Mouse (Mus musculus) kidney, embryonic 16.5 days (tissue): ENCODE data around the gene Tbc1d19. TPM values are rescaled to one million over a fixed set of nuclear protein-coding genes. Genes with fewer than 3 reads are reported as not detected.

Experiments
- ATAC-seq: fragments of 200-750 bp; cut with Nextera tagmentation; 2 replicates; pipeline ENCODE4 v1.8.0; 2017; ENCODE audit warnings: moderate TSS enrichment; ENCODE audit not compliant: low FRiP score, low TSS enrichment
- H3K27ac ChIP-seq: fragments of 300-500 bp; sonication (generic); 2 replicates; pipeline ENCODE4 v1.5.1; 2014; ENCODE audit warnings: low read length
- H3K27me3 ChIP-seq: fragments of 300-500 bp; sonication (generic); 2 replicates; pipeline ENCODE4 v1.6.1; 2014; ENCODE audit warnings: low read length, control low read depth, mixed read lengths; ENCODE audit not compliant: insufficient read depth
- H3K36me3 ChIP-seq: fragments of 300-500 bp; sonication (generic); 2 replicates; pipeline ENCODE4 v1.6.1; 2014; ENCODE audit warnings: low read length, control low read depth, mixed read lengths; ENCODE audit not compliant: insufficient read depth
- H3K4me1 ChIP-seq: fragments of 300-500 bp; sonication (generic); 2 replicates; pipeline ENCODE4 v1.6.1; 2014; ENCODE audit warnings: low read length, control low read depth, mixed read lengths; ENCODE audit not compliant: insufficient read depth
- H3K4me2 ChIP-seq: fragments of 300-500 bp; sonication (generic); replicated peaks from 2 replicates; pipeline ENCODE4 v1.6.1; 2014; ENCODE audit warnings: low read depth, low read length
- H3K4me3 ChIP-seq: fragments of 300-500 bp; sonication (generic); 2 replicates; pipeline ENCODE4 v1.5.1; 2014; ENCODE audit warnings: mild to moderate bottlenecking, low read length
- H3K9ac ChIP-seq: fragments of 300-500 bp; sonication (generic); replicated peaks from 2 replicates; pipeline ENCODE4 v1.6.1; 2014; ENCODE audit warnings: low read length
- H3K9me3 ChIP-seq: fragments of 300-500 bp; sonication (generic); 2 replicates; pipeline ENCODE4 v1.6.1; 2016; ENCODE audit warnings: low read length, control low read depth
- WGBS: fragments of 180-500 bp; shearing (Covaris S2); extraction: QIAGEN DNeasy Blood & Tissue Kit; methylation state at CpG from one replicate; pipeline ENCODE4 v1.1.7; 2014; 5-methylcytosine and 5-hydroxymethylcytosine counted together
- polyA plus RNA-seq: library from polyadenylated mRNA; unstranded; fragments of >200 nt; fragmentation: Nextera tagmentation; extraction: Ambion mirVana; gene quantifications from 2 replicates; pipeline ENCODE4 v1.2.1, GENCODE M21; 2015

The Tbc1d19 gene
- polyA plus RNA-seq, 1 experiment from 2014 or later, result 51.4 TPM

DNA sequence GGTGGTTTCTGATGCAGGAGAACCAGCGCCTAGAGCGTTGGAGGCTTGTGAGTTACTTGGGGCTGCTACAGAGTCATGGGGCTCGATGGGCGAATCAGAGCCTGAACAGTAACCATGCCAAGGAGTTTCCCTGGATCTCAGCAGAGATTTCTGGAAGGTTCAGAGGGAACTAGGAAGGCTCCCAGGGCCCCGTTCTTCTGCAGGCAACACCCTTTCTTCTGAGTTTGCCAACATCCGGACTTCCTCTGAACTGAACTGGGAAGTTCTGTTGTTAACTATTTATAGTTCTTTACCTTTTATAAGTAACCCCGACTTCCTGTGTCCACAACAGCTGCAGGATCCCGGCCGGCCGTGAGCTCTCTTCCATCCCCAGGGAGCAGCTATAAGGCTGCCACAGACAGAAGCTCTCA, 119.8 kb downstream of the Tbc1d19 start:
- peaks cover 17% of the 10 kb centered on the region for H3K4me1 ChIP-seq
- no peaks in the 10 kb centered on the region for H3K27me3 ChIP-seq
- peak overlapping the region; percentile 63 for H3K27ac ChIP-seq
- no peak overlapping the region for H3K4me2 ChIP-seq
- H3K36me3 ChIP-seq, result no peaks in the 10 kb centered on the region
- no peak overlapping the region for H3K9ac ChIP-seq
- WGBS, result 49% methylated on average over 10 of the region's 10 CpGs
- ATAC-seq, result peak; percentile 28; the same call in 1 of the 2 replicates
- H3K4me3 ChIP-seq, result no peak overlapping the region
- H3K9me3 ChIP-seq, result no peaks in the 10 kb centered on the region

DNA sequence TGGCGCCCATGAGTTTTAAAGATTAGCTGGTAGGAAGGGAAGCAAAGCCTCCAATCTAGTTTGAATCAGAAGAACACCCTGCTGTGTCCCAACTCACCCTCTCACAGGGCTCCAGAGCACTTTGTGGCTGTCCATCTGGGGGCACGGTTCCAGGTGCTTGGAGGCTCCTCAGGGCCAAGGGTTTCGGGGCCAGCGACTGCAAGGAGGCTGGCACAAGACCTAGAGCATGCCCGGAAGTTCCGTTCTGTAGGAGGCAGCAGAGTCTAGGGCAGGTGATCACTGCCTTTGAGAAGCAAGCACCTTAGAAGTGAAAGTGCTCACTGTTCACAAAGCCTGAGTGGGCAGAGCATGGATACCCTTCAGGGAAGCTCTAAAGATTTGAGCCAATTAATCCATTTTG, 120.4 kb downstream of the Tbc1d19 start:
- 82% methylated on average over 6 of the region's 6 CpGs for WGBS

DNA sequence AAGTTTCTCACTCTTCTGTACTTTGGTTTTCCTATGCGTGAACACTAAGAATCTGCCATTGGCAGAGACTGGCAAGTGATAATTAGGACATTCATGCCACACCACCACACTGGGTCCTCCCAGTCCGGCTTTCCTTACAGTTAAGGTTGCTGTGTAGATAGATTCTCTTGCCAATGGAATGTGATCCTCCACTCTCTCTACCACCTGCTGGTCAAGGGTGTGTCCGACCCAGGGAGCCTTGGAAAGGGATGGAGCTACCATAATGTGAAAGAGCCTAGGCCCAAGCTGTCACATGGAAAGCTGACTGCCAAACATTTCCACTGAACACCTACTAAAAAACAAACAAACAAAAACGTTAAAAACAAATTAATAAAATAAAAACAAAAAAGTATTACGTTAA, 121.6 kb downstream of the Tbc1d19 start:
- Histone ChIP-seq H3K27me3 (no peaks in the 10 kb centered on the region), H3K36me3 (no peaks in the 10 kb centered on the region), H3K4me3 (no peak overlapping the region), H3K4me1 (peaks cover 17% of the 10 kb centered on the region), H3K9me3 (no peaks in the 10 kb centered on the region), H3K27ac (no peak overlapping the region), H3K4me2 (no peak overlapping the region), H3K9ac (no peak overlapping the region)
- no peak for ATAC-seq
- 79% methylated on average over 5 of the region's 5 CpGs for whole genome bisulfite sequencing

More for the DNA sequence above, 120.4 kb downstream of the Tbc1d19 start:
- H3K9me3 ChIP-seq, result no peaks in the 10 kb centered on the region
- H3K4me3 ChIP-seq, result no peak overlapping the region
- H3K27ac ChIP-seq, result peak overlapping the region; percentile 46
- ATAC-seq, result no peak
- no peaks in the 10 kb centered on the region for H3K27me3 ChIP-seq
- no peak overlapping the region for H3K9ac ChIP-seq
- peaks cover 17% of the 10 kb centered on the region for H3K4me1 ChIP-seq
- no peaks in the 10 kb centered on the region for H3K36me3 ChIP-seq
- no peak overlapping the region for H3K4me2 ChIP-seq

DNA sequence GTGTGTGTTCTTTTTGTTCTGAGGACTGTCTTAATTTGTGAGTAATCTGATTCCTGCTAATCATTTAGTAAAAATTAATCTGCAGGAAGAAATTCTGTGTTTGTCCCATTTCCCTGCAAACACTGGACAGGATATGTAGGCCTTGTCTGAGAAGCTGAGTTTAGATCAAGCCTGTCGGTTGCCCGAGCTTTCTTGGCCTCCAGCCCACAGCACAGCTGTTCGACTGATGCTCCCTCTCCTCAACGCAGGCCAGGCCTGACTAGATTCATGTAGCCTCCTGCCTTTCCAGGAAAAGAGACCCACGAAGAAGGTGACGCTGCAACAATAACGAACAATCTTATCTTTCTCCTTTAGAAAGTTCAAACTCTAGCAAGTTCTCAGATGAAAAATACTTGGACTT, 124.2 kb downstream of the Tbc1d19 start:
- Histone ChIP-seq H3K27ac (no peak overlapping the region; the same call in 1 of the 2 replicates), H3K4me3 (no peak overlapping the region), H3K9ac (no peak overlapping the region), H3K4me2 (no peak overlapping the region), H3K4me1 (peaks cover 12% of the 10 kb centered on the region), H3K9me3 (no peaks in the 10 kb centered on the region), H3K36me3 (no peaks in the 10 kb centered on the region), H3K27me3 (no peaks in the 10 kb centered on the region)
- ATAC-seq, result peak; percentile 84; the same call in 1 of the 2 replicates
- WGBS, result 51% methylated on average over 7 of the region's 7 CpGs

DNA sequence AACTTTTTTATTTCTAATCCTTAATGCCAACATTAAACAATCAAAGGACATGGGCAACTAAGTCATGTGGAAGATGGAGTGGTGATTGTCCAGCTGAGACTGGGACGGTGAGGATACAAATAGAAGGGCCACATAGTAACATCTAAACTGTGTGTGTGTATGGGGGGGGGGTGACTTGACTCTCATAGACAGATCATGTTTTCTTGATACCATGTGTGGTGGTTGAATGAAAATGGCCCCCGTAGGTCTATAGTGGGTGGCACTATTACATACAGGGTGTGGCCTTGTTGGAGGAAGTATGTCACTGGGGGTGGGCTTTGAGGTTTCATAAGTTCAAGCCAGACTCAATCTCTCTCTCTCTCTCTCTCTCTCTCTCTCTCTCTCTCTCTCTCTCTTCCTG, 124.6 kb downstream of the Tbc1d19 start:
- Histone ChIP-seq H3K27me3 (no peaks in the 10 kb centered on the region), H3K4me3 (no peak overlapping the region), H3K9ac (no peak overlapping the region), H3K36me3 (no peaks in the 10 kb centered on the region), H3K9me3 (no peaks in the 10 kb centered on the region), H3K4me2 (no peak overlapping the region), H3K4me1 (peaks cover 9% of the 10 kb centered on the region), H3K27ac (no peak overlapping the region)
- WGBS, result 99% methylated on average over 2 of the region's 2 CpGs
- ATAC-seq, result 0 out of 2 replicates have a peak, but pooled peaks have one; percentile 49

DNA sequence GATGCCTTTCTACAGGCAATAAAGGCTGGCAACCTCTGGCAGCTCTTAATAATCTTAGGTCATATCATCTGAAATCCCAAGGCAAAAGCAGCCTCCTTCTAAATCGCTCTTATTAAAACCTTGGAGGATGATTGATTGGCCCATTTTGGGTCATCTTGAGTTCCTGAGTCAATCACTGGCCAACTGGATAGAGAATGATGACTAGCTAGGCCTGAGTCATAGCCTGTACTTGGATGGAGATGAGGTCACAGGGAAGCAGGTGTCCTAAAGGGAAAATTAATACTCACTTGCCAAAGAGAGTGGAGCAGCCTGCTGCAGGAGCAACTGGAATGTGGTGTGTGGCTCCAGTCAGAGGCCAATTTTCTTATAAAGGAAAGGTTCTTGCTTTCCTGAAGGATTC, 125.4 kb downstream of the Tbc1d19 start:
- Histone ChIP-seq H3K9ac (no peak overlapping the region), H3K4me1 (peaks cover 1% of the 10 kb centered on the region; the same call in 1 of the 2 replicates), H3K9me3 (no peaks in the 10 kb centered on the region), H3K27ac (no peak overlapping the region), H3K4me3 (no peak overlapping the region), H3K27me3 (no peaks in the 10 kb centered on the region), H3K36me3 (no peaks in the 10 kb centered on the region), H3K4me2 (no peak overlapping the region)
- ATAC-seq, result no peak
- 90% methylated on average over 1 of the region's 1 CpGs for WGBS

DNA sequence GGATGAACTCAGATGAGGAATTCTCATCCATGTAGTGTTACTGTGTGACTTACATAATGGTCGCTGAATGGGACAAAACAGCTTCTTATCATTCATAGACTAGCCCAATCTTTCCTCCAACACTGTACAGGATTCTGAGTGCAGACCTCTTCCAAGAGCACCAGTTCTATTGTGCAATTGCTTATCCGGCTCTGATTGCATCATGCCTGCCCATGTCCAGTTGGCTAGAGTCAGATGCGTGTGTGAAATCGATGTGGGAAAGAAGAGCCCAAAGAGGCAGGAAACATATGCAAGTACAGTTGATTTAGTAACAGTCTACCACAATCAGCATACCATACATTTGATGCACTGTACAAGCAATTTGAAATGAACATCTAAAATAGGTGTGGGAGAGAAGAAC, 127.8 kb downstream of the Tbc1d19 start:
- 86% methylated on average over 4 of the region's 4 CpGs for WGBS
- Histone ChIP-seq H3K27ac (no peak overlapping the region), H3K9me3 (no peaks in the 10 kb centered on the region), H3K9ac (no peak overlapping the region), H3K36me3 (no peaks in the 10 kb centered on the region), H3K4me3 (no peak overlapping the region), H3K4me2 (no peak overlapping the region), H3K4me1 (no peaks in the 10 kb centered on the region; the same call in 1 of the 2 replicates), H3K27me3 (no peaks in the 10 kb centered on the region)
- ATAC-seq, result no peak

DNA sequence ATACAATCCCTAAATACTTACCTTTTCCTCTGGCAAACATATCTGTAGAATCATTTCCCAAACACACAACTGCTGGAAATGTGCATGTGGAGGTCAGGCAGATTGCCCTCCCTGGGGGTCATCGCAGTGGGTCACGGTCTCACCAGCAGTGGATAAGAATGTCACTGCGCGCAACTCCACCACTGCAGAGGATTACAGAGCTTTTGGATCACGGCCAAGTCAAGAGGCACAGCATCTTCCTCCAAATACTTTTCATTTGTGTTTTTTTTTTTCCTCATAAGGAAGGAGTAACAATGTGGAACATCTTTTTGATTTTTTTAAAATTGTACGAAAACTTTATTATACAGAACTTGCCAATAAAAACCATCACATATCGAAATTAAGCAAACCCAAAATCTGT, 129.6 kb downstream of the Tbc1d19 start:
- 74% methylated on average over 7 of the region's 7 CpGs for WGBS
- Histone ChIP-seq H3K9ac (no peak overlapping the region), H3K27ac (no peak overlapping the region), H3K9me3 (no peaks in the 10 kb centered on the region), H3K4me2 (no peak overlapping the region), H3K36me3 (no peaks in the 10 kb centered on the region), H3K27me3 (no peaks in the 10 kb centered on the region), H3K4me1 (no peaks in the 10 kb centered on the region; the same call in 1 of the 2 replicates), H3K4me3 (no peak overlapping the region)
- ATAC-seq, result no peak

DNA sequence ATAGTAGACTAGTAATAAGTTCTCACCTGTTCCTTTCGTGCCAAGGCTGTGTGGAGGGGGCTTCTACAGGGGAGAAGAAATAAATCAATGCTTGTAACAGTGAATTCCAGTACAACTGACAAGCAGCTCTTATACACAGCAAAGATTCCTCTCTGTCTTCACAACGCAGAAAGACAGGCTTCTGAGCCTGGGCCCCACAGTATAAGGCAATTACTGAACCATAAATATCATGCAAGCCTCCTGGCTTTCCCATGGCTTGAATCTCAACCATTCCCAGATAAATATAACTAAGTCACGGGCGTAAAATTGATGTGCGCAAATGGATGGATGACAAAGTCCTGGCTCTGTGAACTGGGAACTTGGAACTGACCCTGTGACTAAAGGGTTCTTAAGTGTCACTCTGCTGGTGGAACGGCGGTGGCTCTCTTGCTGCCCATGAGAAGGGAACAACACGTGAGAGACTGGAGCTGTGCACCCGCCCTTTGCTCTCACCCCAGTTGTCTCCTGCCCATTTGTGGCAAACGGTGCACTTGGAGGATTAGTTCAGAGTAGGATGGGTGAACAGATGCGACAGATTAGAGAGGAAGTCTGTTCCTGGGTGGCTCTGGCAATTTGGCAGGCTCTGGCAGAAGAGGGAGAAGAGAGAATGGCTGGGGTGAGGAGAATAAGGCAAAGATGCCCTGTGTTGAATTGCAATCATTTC, 132.1 kb downstream of the Tbc1d19 start:
- no peak for ATAC-seq
- Histone ChIP-seq H3K9me3 (no peaks in the 10 kb centered on the region), H3K27ac (no peak overlapping the region), H3K4me3 (no peak overlapping the region), H3K27me3 (no peaks in the 10 kb centered on the region), H3K9ac (no peak overlapping the region), H3K4me1 (no peaks in the 10 kb centered on the region; the same call in 1 of the 2 replicates), H3K4me2 (no peak overlapping the region), H3K36me3 (no peaks in the 10 kb centered on the region)
- WGBS, result 37% methylated on average over 11 of the region's 11 CpGs

DNA sequence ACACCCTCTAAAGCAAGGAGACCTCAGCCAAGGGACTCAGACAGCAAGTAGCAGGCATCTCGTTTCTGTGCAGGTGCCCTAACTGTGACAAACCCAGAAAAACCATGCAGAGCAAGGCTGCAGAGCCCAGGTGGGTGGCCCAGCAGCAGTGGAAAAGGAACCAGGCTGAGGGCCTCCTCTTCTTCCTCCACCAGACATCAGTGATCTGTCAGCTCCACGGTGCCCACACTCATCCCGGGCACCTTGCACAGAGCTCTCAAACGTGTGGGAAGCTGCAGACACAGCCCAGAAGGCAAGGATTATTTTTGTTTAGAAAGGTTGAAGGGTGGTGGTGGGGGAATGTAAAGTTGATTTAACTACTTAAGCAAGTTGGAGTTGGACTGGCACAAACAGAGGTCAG, 132.9 kb downstream of the Tbc1d19 start:
- Histone ChIP-seq H3K36me3 (no peaks in the 10 kb centered on the region), H3K27ac (no peak overlapping the region), H3K4me3 (no peak overlapping the region), H3K27me3 (no peaks in the 10 kb centered on the region), H3K4me1 (peaks cover under 1% of the 10 kb centered on the region; the same call in 1 of the 2 replicates), H3K9me3 (no peaks in the 10 kb centered on the region), H3K4me2 (no peak overlapping the region), H3K9ac (no peak overlapping the region)
- 53% methylated on average over 4 of the region's 4 CpGs for WGBS
- no peak for ATAC-seq
